ENCODE assay signal across 14 mouse cellular contexts in genomic region chr4:120420193-120420592, GRCm38 (mm10).
"Had no signal": no experiment of that assay in that cellular context is flagged by ENCODE, and none has a peak within 500 bp of the region (broad histone marks: within the 10 kb centered on the region; RNA-seq: fewer than 3 reads in every experiment).

No protein-coding gene starts in this region.

- H3K36me3 ChIP-seq: hindbrain, embryonic 13.5 days; hindbrain, embryonic 15.5 days; kidney, embryonic 15.5 days; limb, embryonic 15.5 days; liver, embryonic 12.5 days had no signal

- DNase-seq: layer of hippocampus, adult 9-11 months; layer of hippocampus, postnatal 36 days had no signal

- H3K9me3 ChIP-seq: heart, embryonic 10.5 days; heart, embryonic 13.5 days; hindbrain, embryonic 13.5 days; hindbrain, embryonic 15.5 days; kidney, embryonic 15.5 days; limb, embryonic 13.5 days; limb, embryonic 15.5 days; liver, embryonic 12.5 days had no signal

- H3K4me3 ChIP-seq: heart, embryonic 10.5 days; heart, embryonic 13.5 days; hindbrain, embryonic 13.5 days; hindbrain, embryonic 15.5 days; kidney, embryonic 15.5 days; limb, embryonic 13.5 days; limb, embryonic 15.5 days; liver, embryonic 12.5 days had no signal

- H3K27ac ChIP-seq: heart, embryonic 10.5 days; hindbrain, embryonic 13.5 days; hindbrain, embryonic 15.5 days; hindbrain, postnatal 0 days; kidney, postnatal 0 days; limb, embryonic 15.5 days; liver, embryonic 12.5 days; liver, embryonic 14.5 days had no signal

- ATAC-seq: hindbrain, postnatal 0 days; intestine, embryonic 16.5 days; liver, embryonic 12.5 days had no signal

- H3K27me3 ChIP-seq: heart, embryonic 13.5 days; hindbrain, embryonic 13.5 days; hindbrain, embryonic 15.5 days; kidney, embryonic 15.5 days; limb, embryonic 13.5 days; limb, embryonic 15.5 days; liver, embryonic 12.5 days had no signal

- H3K9ac ChIP-seq: hindbrain, embryonic 13.5 days; hindbrain, embryonic 15.5 days; kidney, embryonic 15.5 days; limb, embryonic 13.5 days; limb, embryonic 15.5 days; liver, embryonic 12.5 days; liver, embryonic 14.5 days had no signal

- H3K4me2 ChIP-seq: heart, embryonic 13.5 days; hindbrain, embryonic 13.5 days; hindbrain, embryonic 15.5 days; kidney, embryonic 15.5 days; limb, embryonic 13.5 days; limb, embryonic 15.5 days; liver, embryonic 12.5 days had no signal
